Mouse (Mus musculus): ENCODE measurements around the gene Col9a2. TPM values are rescaled to one million over a fixed set of nuclear protein-coding genes. Genes with fewer than 3 reads are reported as not detected.
A peak's percentile ranks its signal among the peaks of the same experiment; 100 is the strongest.

Gene Col9a2
- polyA plus RNA-seq, 1 experiment, result 0.03 TPM

DNA sequence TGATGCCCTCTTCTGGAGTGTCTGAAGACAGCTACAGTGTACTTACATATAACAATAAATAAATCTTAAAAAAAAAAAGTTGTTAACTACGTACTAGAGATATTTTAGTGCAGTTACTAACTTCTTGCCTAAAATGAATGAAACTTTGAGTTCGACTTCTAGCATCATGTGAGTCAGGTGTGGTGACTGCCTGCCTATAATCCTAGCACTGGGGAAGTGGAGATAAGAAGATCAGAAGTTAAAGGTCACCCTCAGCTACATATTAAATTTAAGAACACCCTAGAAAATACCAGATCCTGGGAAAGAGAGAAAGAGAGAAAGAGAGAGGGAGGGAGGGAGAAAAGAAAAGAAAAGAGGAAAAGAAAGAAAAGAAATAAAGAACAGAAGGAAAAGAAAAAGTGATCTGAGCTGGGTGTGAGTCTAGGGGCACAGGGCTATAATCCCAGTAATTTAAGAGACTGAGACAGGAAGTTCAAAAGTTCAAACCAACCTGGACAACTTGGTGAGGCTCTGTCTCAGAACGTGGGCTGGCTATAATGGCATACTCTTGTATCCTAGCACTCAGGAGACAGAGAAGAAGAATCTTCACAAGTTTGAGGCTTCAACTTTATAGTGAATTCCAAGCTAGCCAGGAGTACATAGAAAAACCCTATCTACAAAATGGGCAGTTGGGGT is 31.0 kb upstream of the Col9a2 start:
- Histone ChIP-seq H3K9me3 (no peaks in the 10 kb centered on the region), H3K4me3 (replicated peaks) (no peak overlapping the region), H3K4me1 (peaks cover 94% of the 10 kb centered on the region), H3K27me3 (replicated peaks) (no peaks in the 10 kb centered on the region), H3K36me3 (replicated peaks; ENCODE audit: low read length) (peaks cover 16% of the 10 kb centered on the region)
- no peak for TF ChIP-seq GATA1 (IDR thresholded peaks at IDR 0.05; ENCODE audit: borderline replicate concordance, low read length)
- no peak for TF ChIP-seq FLI1 (IDR thresholded peaks at IDR 0.05; ENCODE audit: low read length)

DNA sequence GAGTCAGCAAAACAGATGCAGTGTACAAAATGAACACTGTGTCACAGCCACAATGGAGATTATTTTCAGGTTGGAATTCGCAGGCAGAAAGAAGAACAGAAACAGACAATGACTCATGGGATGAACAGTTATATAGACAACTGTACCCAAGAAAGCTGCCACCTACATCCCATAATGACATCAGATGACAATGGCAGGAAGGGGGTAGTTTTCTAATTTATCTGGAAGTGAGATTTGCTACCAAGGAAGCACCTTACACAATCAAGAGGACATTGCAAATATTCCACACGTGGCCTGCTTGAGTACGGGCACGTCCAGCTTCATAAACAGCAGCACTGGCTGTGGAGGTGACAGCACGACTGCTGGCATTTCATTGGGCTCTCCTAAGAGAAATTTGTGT is 30.0 kb upstream of the Col9a2 start:
- peaks cover 96% of the 10 kb centered on the region for H3K4me1 ChIP-seq

DNA sequence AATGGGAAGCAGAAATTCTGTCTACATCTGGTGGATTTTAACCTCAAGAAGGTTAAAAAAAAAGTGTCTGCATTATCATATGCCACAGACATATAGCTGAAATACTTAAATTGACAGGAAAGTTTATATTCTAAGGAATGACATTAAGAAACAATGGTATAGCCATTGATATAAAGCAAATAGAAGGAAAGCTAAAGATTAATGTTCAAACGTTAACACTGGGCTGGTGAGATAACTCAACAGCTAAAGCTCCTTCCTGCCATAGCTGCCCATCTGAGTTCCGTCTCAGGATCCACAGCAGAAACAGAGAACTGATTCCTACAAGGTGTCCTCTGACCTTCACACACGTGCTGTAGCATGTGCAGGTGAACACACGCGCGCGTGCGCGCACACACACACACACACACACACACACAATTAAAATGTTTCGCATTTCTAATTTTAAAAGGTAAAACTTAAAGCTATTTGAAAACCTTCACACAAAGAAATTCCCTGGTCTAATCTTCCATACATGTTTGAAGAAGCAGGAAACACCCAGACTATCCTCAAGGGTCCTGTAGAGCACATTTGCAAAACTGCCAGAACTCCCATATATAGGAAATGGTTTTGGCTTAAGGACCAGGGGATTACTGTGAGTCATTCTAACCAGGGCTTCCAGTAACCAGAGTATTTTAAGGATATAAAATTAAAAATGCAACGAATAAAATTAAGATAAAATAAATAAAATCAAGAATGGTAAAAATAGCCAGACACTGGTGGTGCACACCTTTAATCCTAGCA is 28.2 kb upstream of the Col9a2 start:
- H3K4me1 ChIP-seq, result peaks cover 95% of the 10 kb centered on the region
- H3K9me3 ChIP-seq, result no peaks in the 10 kb centered on the region
- no peak for TF ChIP-seq GATA1 (IDR thresholded peaks at IDR 0.05; ENCODE audit: borderline replicate concordance, low read length)
- no peak for TF ChIP-seq FLI1 (IDR thresholded peaks at IDR 0.05; ENCODE audit: low read length)
- no peak overlapping the region for H3K4me3 ChIP-seq (replicated peaks)
- H3K27me3 ChIP-seq (replicated peaks), result no peaks in the 10 kb centered on the region
- peaks cover 17% of the 10 kb centered on the region for H3K36me3 ChIP-seq (replicated peaks; ENCODE audit: low read length)

More for the DNA sequence above, 30.0 kb upstream of the Col9a2 start:
- H3K4me3 ChIP-seq (replicated peaks), result peak overlapping the region; percentile 34
- peaks cover 21% of the 10 kb centered on the region for H3K36me3 ChIP-seq (replicated peaks; ENCODE audit: low read length)
- no peaks in the 10 kb centered on the region for H3K9me3 ChIP-seq
- no peaks in the 10 kb centered on the region for H3K27me3 ChIP-seq (replicated peaks)
- no peak for TF ChIP-seq FLI1 (IDR thresholded peaks at IDR 0.05; ENCODE audit: low read length)
- TF ChIP-seq GATA1 (IDR thresholded peaks at IDR 0.05; ENCODE audit: borderline replicate concordance, low read length), result no peak

DNA sequence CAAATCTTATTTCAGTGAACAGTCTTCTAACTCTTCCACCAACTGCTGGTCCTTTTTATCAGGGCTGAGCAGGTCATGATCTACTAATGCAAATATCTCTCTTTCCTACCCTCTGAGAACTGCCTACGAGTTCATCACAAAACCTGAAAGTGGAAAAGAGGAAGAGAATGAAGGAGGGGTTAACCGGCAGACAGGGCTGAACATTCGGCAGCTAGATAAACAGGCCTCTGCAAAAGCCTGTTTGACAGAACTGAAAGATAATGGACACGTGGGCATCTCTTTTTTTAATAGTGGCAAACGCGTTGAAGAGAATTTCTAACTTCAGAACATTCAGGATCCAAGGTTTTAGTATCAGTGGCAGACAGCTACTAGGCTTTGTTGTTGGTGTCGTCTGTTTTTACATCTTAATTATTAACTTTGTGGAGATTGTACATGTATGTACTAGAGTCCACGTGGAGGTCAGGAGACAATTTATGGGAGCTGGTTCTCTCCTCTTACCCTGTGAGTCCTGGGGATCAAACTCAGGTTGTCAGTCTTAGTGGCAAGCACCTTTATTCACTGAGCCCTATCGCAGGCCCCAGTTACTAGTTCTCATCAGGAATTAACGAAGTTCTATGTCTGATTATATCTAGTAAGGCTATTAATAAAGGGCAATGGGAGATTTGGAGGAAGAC is 24.5 kb upstream of the Col9a2 start:
- Histone ChIP-seq H3K4me3 (replicated peaks) (peak overlapping the region; percentile 100), H3K4me1 (peaks cover 79% of the 10 kb centered on the region), H3K27me3 (replicated peaks) (no peaks in the 10 kb centered on the region), H3K9me3 (no peaks in the 10 kb centered on the region), H3K36me3 (replicated peaks; ENCODE audit: low read length) (peaks cover 17% of the 10 kb centered on the region)
- TF ChIP-seq FLI1 (IDR thresholded peaks at IDR 0.05; ENCODE audit: low read length), result no peak
- no peak for TF ChIP-seq GATA1 (IDR thresholded peaks at IDR 0.05; ENCODE audit: borderline replicate concordance, low read length)

DNA sequence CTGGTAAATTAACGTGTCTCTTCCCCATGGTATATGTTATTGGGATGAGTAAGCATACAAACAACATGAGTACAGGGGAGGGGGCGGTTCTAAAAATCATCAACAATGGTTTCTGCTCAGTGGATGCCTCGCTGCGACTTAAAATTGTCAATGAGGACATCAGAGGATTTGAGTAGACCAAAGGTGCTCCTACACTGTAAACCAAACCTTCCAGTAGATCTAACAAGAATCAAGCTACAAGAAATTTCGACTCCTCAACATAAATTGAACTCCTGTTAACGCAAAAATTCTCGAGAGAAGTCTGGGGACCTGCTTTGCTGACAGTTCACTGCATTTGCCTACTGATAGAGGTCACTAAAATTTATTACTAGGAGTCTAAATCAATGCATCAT is 23.9 kb upstream of the Col9a2 start:
- Histone ChIP-seq H3K36me3 (replicated peaks; ENCODE audit: low read length) (peaks cover 17% of the 10 kb centered on the region), H3K9me3 (no peaks in the 10 kb centered on the region), H3K4me1 (peaks cover 75% of the 10 kb centered on the region), H3K27me3 (replicated peaks) (no peaks in the 10 kb centered on the region), H3K4me3 (replicated peaks) (peak overlapping the region; percentile 100)
- TF ChIP-seq GATA1 (IDR thresholded peaks at IDR 0.05; ENCODE audit: borderline replicate concordance, low read length) (no peak), FLI1 (IDR thresholded peaks at IDR 0.05; ENCODE audit: low read length) (no peak)

DNA sequence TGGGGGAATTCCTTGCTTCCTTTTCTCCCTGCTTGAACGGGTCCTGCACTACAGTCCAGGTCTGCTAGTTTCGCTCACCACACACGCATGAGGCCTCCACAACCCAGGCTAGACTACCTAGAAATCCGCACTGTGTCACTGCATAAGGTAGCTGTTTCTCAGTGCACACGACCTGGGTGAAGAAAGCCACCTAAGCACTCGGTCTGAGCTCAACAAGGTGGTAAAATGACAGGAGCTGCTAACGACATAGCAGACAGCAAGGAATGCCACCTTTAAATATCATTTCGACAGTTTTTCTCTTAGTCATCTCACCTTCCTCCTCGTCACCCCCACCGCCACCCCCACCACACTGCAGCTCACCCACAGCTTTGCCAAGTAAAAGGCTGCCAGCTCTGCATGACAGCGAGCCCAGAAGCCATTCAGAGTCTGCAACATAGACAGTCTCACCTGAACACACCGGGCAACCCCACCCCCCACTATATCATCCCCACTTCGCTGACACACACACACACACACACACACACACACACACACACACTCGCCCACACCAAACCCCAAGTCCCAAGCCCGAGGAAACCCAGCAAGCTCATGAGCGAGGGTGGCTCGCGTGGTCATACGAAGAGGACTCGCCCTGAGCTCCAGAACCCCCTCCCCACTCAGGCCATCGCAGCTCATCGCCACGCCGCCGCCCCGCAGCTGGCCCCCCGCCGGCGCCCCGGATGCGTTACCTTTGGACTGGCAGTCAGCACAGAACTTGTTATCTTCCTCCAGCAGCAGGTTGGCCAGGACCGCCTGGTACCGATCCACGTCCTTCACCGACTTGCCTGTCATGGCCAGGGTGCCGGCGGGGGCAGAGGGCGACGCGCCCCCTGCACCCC is 22.9 kb upstream of the Col9a2 start:
- Histone ChIP-seq H3K4me3 (replicated peaks) (peak overlapping the region; percentile 100), H3K27me3 (replicated peaks) (peaks cover 3% of the 10 kb centered on the region), H3K9me3 (no peaks in the 10 kb centered on the region), H3K4me1 (peaks cover 75% of the 10 kb centered on the region), H3K36me3 (replicated peaks; ENCODE audit: low read length) (peaks cover 17% of the 10 kb centered on the region)
- TF ChIP-seq FLI1 (IDR thresholded peaks at IDR 0.05; ENCODE audit: low read length) (no peak), GATA1 (IDR thresholded peaks at IDR 0.05; ENCODE audit: borderline replicate concordance, low read length) (no peak)

DNA sequence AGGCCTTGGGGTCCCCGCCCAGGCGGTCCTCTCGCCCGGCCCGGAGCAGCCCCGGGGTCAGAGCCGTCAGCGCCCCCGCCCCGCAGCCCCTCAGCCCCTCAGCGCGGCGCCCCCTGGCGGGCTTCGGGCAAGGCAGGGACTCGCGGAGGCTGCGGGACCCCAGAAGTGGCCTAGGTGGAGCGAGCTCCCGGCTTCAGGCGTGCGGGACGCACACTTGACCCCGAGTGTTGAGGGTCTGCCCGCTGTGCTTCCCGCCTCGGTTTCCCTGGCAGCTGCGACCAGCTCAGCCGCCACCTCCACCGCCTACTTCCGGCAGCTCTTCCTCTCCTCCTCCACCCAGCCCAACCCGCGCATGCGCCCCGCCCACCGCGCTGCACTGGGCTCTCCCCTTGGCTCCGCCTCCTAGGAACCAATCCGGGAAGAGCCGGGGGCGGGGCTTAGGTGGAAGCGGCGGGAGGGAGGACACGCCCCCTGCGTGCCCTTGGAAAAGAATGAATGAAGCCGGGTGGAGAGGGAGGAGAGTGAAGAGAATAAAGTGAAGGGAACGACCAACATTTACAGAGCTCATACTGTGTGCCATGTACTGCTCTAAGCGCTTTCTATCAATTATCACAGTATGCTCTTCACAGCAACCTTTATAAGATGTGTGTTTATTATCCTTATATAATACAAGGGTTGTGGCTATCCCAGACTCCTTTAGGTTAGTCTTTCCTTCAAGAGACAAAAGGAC is 22.1 kb upstream of the Col9a2 start, which contains the start of gene Smap2:
TSS of gene Smap2 (minus strand) at position 320 of the 730 bp plus-strand sequence.
- TF ChIP-seq FLI1 (IDR thresholded peaks at IDR 0.05; ENCODE audit: low read length) (0 out of 2 replicates have a peak, but pooled peaks have one; percentile 43), GATA1 (IDR thresholded peaks at IDR 0.05; ENCODE audit: borderline replicate concordance, low read length) (no peak)
- Histone ChIP-seq H3K4me3 (replicated peaks) (peak within 1 kb of the TSS; percentile 100), H3K27me3 (replicated peaks) (peaks cover 3% of the 10 kb centered on the region), H3K9me3 (no peaks in the 10 kb centered on the region), H3K4me1 (peaks cover 73% of the 10 kb centered on the region), H3K36me3 (replicated peaks; ENCODE audit: low read length) (peaks cover 13% of the 10 kb centered on the region)

DNA sequence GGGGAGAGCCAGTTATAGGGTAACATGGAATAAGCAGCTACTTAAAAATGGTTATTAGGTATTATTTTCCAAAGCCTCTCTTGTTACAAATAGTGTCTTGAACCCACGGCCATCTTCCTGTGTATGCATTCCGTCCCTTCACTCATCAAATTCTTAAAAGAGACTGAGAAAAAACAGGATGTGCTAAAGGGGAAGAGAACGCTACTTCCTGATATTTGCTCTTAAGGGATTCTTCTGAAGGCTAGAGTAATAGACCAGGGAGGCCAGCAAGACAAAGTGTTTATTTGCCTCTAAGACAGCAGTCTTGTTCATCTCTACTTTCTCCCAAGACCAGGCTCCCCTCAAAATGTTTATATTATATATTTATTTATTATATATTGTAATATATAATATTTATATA is 20.9 kb upstream of the Col9a2 start:
- TF ChIP-seq FLI1 (IDR thresholded peaks at IDR 0.05; ENCODE audit: low read length) (no peak), GATA1 (IDR thresholded peaks at IDR 0.05; ENCODE audit: borderline replicate concordance, low read length) (no peak)
- H3K4me3 ChIP-seq (replicated peaks), result no peak overlapping the region
- H3K9me3 ChIP-seq, result no peaks in the 10 kb centered on the region
- peaks cover 4% of the 10 kb centered on the region for H3K36me3 ChIP-seq (replicated peaks; ENCODE audit: low read length)
- H3K4me1 ChIP-seq, result peaks cover 73% of the 10 kb centered on the region
- H3K27me3 ChIP-seq (replicated peaks), result peaks cover 3% of the 10 kb centered on the region

Measured in megakaryocyte, embryonic 14.5 days (primary cell).